In the genomic region with DNA sequence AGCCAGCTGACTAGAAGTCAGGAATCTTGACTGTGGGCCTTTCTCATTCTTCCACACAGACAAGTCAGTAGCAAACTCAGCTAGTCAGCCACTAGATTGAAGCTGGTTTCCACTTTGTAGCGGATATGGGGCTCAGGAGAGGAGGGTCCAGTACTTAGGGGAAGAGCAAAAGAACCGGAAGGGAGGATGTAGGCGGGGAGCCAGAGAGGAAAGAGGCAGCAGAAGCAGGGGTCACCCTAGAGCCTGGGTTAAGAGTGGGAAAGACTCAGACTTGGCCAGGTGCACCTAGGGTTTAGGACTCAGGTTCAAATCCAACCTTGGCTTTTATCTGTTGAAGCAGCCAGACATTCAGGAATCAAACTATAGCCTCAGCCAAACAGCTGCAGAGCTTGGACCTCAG, we compare ENCODE assay signal across 8 mouse cellular contexts. TPM values are rescaled to one million over a fixed set of nuclear protein-coding genes. Genes with fewer than 3 reads are reported as not detected.
DNase-seq lines count a peak whose midpoint lies in the region; ATAC-seq lines count a peak whose summit lies in the region.

No protein-coding gene starts in this region.

- H3K27me3 ChIP-seq in liver, embryonic 13.5 days: no peaks in the 10 kb centered on the region

- H3K9ac ChIP-seq in liver, embryonic 13.5 days: peak overlapping the region; percentile 99

- peak overlapping the region; percentile 92 for H3K4me3 ChIP-seq in liver, embryonic 13.5 days (replicated peaks)

- no peak for ATAC-seq in liver, embryonic 13.5 days (ENCODE audit: low read depth)

- WGBS in liver, embryonic 13.5 days (ENCODE audit: insufficient replicate concordance): 71% methylated on average over 3 of the region's 3 CpGs

- no peaks in the 10 kb centered on the region for H3K9me3 ChIP-seq in liver, embryonic 13.5 days (replicated peaks)

- peak; percentile 95 for DNase-seq in heart, adult 11 months
- DNase-seq in heart, adult 9 months (ENCODE audit: low spot score in 2 of 2): no peak
- peak; percentile 49 for DNase-seq in testis, postnatal 10 days (ENCODE audit: low spot score)
- DNase-seq in testis, postnatal 14 days (ENCODE audit: low spot score): no peak
- no peak for DNase-seq in liver, embryonic 13.5 days
- no peak for DNase-seq in urinary bladder, postnatal 25 days (ENCODE audit: low spot score)
- DNase-seq in left cerebral cortex, postnatal 4 days: no peak
- DNase-seq in frontal cortex, postnatal 10 days (ENCODE audit: low spot score in 2 of 2): no peak

- intact Hi-C loops in left cerebral cortex, postnatal 4 days (cut with DNase I): no loop called here

- H3K4me1 ChIP-seq in liver, embryonic 13.5 days (replicated peaks): peaks cover 77% of the 10 kb centered on the region

- peaks cover 21% of the 10 kb centered on the region for H3K36me3 ChIP-seq in liver, embryonic 13.5 days

- H3K27ac ChIP-seq in liver, embryonic 13.5 days: peak overlapping the region; percentile 98

- peak overlapping the region; percentile 86 for H3K4me2 ChIP-seq in liver, embryonic 13.5 days

RNA-seq across cellular contexts. Expression of a gene that starts 11.2 kb away (rescaled TPM):
- polyA plus RNA-seq in liver, embryonic 13.5 days (2015; fragmentation: Nextera tagmentation; extraction: Ambion mirVana): 0.49 and 0.99 TPM in 2 replicates
- total RNA-seq in left cerebral cortex, postnatal 4 days (2021): 1 to 10 TPM; 3.1 to 4.1 TPM

RNA-seq across cellular contexts. Expression of a gene that starts 16.5 kb away (rescaled TPM):
- 11.4 and 12.1 TPM in 2 replicates for polyA plus RNA-seq in liver, embryonic 13.5 days (2015; fragmentation: Nextera tagmentation; extraction: Ambion mirVana)
- 100 to 1,000 TPM; 179 to 189 TPM for total RNA-seq in left cerebral cortex, postnatal 4 days (2021)

RNA-seq across cellular contexts. Expression of a gene that starts 16.6 kb away (rescaled TPM):
- polyA plus RNA-seq in liver, embryonic 13.5 days (2015; fragmentation: Nextera tagmentation; extraction: Ambion mirVana): 132 and 133 TPM in 2 replicates
- 100 to 1,000 TPM; 262 to 293 TPM for total RNA-seq in left cerebral cortex, postnatal 4 days (2021)

RNA-seq across cellular contexts. Expression of a gene that starts 53.0 kb away (rescaled TPM):
- polyA plus RNA-seq in liver, embryonic 13.5 days (2015; fragmentation: Nextera tagmentation; extraction: Ambion mirVana): 8.1 and 8.5 TPM in 2 replicates
- total RNA-seq in left cerebral cortex, postnatal 4 days (2021): 10 to 100 TPM; 19.1 to 20.3 TPM

Comparison
In these comparisons a context has a peak if more than half of its experiments do, and no peak if none do; other contexts are left out.
1. DNase-seq: peak in heart, adult 11 months (single experiment) and testis, postnatal 10 days (single experiment); none in heart, adult 9 months (0 of 2), testis, postnatal 14 days (single experiment), liver, embryonic 13.5 days (single experiment), urinary bladder, postnatal 25 days (single experiment), left cerebral cortex, postnatal 4 days (single experiment) and frontal cortex, postnatal 10 days (0 of 2).